Mouse (Mus musculus) embryo, embryonic 10.5 days (tissue): Measurements from ENCODE around the gene Clba1.

Experiments used
- DNase-seq: peaks from one replicate; pipeline ENCODE4 v3.0.0-alpha.2; 2015; ENCODE audit warnings: low spot score

Gene Clba1

GRCm38 (mm10) chr12:112808587-112809364 lies at the start of gene Clba1:
Clba1 (plus strand) TSS chr12:112808937.
- DNase-seq = peak; percentile 96

- no peak for DNase-seq
Observed at GRCm38 (mm10) chr12:112759471-112759870, 49.3 kb upstream of the Clba1 start.

GRCm38 (mm10) chr12:112760154-112760926 lies 48.4 kb upstream of the Clba1 start, which contains the start of gene Pld4:
Pld4 (plus strand) TSS chr12:112760655.
- DNase-seq = no peak

DNA sequence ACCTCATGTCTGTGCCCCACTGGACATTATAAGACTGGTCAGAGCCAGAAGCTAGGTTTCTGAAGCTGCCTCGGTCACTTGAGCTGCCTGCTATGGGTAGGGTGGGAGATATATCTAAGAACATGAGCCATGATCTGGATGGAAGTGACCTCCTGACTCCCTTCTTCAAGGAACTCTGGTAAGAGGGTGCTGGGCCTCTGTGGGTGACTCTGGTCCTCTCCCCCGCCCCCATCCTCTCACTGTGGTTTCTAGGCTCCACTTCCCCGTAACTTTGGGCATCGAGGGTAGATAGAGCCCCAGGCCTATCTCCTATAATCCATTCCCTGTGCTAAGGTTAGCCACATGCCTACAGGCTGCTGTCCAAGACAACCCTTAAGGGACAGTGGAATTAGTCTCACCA lies 47.3 kb upstream of the Clba1 start:
- DNase-seq = no peak

DNA sequence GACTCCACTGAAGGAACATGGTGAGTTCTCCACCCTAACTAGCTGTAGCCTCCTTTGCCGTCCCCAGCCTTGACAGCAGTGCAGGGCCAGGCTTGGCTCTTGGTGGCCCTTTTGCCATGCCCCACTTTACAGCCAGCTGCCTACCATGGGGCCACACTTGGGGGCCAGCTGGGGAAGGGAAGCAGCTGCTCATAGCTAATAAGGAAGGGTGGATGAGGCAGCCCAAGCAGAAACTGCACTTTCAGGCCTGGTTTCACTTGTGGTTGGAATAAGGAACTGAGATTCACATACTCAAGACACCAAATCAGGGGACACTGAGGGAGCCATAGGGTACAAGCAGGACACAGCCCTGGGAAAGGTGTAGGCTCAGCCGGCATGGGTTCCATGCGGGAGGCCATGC lies 46.7 kb upstream of the Clba1 start:
- DNase-seq = no peak

DNA sequence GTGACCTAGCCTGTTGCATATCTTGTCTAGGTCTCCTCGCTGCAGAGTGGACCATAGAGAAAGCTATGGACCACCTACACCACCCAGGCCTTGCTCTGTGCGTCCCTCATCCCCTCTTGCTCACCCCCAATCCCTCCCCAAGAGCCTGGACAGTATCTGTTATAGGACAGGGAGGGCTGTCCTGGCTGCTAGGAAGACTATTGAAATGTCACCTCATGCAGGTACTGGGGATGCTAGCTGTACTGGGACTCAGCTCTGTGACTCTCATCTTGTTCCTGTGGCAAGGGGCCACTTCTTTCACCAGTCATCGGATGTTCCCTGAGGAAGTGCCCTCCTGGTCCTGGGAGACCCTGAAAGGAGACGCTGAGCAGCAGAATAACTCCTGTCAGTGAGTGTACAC lies 45.6 kb upstream of the Clba1 start:
- DNase-seq = no peak

DNA sequence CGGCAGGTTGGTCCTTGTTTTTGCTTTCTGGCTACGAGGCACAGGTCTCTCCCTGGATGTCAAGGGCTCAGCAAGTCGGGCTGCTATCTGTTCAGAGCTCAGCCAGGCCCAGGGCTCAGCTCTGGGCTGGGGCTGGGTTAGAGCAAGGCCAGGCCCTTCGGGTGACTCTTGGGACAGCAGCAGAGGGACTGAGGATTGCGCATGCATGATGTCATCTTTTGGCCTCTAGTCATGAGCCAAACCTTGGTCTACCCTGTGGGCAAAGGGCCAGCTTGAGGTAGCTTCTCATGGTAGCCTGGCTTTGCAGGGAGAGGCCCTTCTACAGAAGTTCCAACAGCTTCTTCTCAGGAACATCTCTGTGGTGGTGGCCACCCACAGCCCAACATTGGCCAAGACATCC lies 44.6 kb upstream of the Clba1 start:
- no peak for DNase-seq

DNA sequence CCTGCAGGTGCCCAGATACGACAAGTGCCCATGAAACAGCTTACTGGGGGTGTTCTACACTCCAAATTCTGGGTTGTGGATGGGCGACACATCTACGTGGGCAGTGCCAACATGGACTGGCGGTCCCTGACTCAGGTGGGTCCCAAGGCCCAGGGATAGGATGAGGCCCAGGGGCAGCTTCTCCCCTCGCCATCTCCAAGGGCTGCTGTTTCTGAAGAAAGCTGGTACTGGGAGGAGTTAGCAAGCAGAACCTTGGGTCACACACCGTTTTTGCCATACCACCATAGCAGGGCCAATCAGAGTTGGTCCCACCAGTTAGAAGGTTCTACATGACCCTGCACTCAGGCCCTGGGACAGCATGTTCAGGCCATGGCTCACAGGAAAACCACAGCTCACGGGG lies 43.7 kb upstream of the Clba1 start:
- DNase-seq = no peak

- no peak for DNase-seq
Observed at GRCm38 (mm10) chr12:112766586-112766985, 42.2 kb upstream of the Clba1 start.

GRCm38 (mm10) chr12:112767036-112767890 lies 41.5 kb upstream of the Clba1 start:
- no peak for DNase-seq

GRCm38 (mm10) chr12:112768166-112768565 lies 40.6 kb upstream of the Clba1 start:
- DNase-seq = no peak

- DNase-seq = peak; percentile 27
Observed at GRCm38 (mm10) chr12:112769031-112769430, 39.7 kb upstream of the Clba1 start.

DNA sequence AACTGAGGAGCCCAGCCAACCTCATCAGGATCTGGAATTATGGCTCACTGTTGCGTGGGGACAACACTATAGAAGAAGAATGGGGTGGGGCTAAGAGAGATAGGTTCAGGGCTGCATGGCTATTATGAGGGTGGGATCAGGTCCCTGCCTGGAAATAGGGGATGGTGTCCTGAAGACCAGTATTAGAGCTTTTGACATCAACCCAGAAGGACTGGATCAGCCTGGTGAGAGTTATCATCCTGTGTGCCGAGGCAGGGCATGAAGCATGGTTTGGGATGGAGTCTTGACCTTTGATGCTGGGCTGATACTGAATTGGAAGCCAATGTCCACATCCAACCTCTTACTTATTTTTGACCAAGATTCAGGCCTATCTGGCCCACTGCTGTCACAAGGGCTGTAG lies 39.0 kb upstream of the Clba1 start:
- DNase-seq = no peak

DNA sequence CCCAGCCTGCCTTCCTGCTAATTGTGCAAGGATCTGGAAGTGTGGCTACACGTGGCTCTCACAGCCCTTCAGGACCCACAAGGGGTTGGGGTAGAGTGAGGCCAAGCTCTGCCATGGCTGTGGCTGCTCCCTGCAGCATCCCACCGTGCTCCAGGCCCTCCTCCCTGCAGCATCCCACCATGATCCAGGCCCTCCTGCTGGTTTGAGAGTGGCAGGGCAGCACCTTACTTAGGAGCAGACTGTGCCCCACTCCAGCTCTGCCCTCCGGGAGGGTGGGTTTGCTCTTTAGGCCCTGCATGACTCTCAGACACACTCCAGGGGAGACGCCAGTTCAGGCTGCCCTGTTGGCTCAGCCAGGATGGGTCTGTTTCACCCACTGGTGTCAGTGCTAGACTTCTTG lies 38.3 kb upstream of the Clba1 start:
- no peak for DNase-seq

- DNase-seq = no peak
Observed at GRCm38 (mm10) chr12:112772306-112772705, 36.4 kb upstream of the Clba1 start.

GRCm38 (mm10) chr12:112773366-112773765 lies 35.4 kb upstream of the Clba1 start:
- DNase-seq = no peak

DNA sequence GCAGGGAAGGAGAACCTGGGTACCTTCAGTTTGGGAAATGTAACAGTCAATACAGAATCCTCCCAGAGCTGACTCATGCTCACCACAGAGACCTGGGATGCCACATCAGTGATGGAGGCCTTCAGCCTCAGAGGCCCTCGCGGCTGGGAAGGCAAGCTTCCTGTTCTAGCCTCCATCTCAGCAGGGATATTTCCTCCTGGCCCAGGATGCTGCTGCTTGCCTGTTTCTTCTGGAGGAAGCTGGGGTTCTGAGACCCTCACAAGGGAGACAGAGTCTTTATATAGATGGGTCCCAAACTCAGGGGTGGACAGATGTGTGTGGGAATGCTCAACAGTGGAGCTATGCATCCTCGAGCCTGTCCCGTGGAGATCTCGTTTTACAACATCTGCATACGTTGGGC lies 34.7 kb upstream of the Clba1 start:
- DNase-seq = no peak

- no peak for DNase-seq
Observed at GRCm38 (mm10) chr12:112774481-112774880, 34.3 kb upstream of the Clba1 start.

- DNase-seq = no peak
Observed at GRCm38 (mm10) chr12:112791026-112791425, 17.7 kb upstream of the Clba1 start.

DNA sequence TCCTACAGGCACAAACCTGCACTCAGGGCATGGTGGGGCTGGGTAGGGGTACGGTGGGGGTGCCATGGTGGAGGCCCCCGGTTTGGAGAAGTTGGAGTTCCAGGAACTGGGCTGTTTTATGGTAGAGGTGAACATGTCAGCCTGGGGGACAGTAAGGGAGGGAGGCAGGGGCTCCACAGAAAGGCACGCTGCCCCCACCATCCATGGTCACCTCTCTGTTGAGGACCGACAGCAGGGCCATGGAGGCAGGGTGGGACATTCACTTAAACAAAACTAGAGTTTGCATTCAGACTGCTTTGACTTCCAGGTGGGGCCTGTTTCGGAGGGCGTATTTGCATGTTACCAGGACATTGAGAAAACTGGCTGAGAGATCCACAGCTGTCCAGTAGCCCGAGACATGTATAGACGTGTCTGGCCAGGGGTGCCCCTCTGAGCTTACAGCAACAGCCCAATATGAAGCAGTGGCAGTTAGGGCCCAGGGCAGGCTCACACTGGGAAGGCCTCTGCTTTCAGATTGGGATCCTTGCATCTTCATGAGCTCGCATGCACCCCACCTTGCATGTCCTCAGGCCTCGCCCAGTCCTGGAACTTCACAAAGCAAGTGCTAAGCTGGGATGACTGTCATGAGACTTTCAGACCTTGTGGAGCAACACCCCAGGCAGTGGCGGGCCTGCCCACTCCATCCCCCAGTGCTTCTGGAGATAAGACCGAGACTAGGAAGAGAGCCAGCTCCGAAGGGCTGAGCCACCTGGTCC lies 15.0 kb upstream of the Clba1 start:
- no peak for DNase-seq

DNA sequence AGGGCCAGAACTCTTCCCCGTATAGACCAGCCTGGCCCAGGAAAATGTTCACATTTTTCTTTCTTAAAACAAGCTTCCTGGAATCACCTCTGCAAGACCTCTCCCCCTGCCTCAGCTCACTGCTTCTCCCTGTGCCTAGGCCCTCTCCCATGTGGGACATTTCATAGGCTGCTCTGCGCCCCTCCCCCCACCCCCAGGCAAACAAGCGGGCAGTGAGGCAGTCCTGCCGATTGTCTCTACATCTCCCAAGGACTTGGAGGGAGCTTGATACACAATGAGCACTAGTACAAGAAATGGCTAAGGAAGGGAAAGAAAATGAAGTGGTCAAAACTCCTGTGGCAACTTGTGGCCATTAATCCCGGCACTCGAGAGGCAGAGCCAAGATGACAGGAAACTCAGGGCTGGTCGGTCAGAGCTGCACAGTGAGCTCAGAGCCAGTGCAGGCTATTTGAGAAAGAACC lies 14.4 kb upstream of the Clba1 start:
- DNase-seq = no peak

DNA sequence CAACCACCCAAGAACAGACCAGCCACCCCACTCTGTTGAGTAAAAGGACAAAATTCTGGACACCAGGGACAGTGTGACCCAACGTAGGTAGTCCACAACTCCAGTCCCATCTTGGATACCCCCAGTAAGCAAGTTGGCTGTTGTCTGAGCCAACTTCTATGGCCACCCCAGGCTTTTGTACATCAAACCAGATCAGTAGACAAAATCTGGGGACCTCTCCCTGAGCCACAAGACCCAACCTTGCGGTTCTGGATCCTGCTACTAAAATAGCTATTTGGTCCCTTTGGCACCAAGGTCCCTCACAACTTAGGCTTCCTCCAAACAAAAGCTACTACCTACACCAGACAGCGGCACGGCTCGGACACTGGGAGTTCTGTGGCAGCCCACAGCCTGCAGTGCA lies 13.7 kb upstream of the Clba1 start:
- no peak for DNase-seq
